Mouse (Mus musculus) adrenal gland, postnatal 14 days (tissue): ENCODE results near the gene Srgap3. TPM values are rescaled to one million over a fixed set of nuclear protein-coding genes. Genes with fewer than 3 reads are reported as not detected.

Experiments used
- DNase-seq: peaks from one replicate; pipeline ENCODE4 v3.0.0; 2021; ENCODE audit warnings: mixed read lengths
- total RNA-seq: library from RNA; stranded (reverse); gene quantifications from 2 replicates; pipeline ENCODE4 v1.2.3, GENCODE M21; 2021

Gene Srgap3
- total RNA-seq, 1 experiment from 2014 or later = 13.0 TPM

GRCm38 (mm10) chr6:112950205-112951110 lies 3.4 kb upstream of the Srgap3 start:
- peak; percentile 23 for DNase-seq

DNA sequence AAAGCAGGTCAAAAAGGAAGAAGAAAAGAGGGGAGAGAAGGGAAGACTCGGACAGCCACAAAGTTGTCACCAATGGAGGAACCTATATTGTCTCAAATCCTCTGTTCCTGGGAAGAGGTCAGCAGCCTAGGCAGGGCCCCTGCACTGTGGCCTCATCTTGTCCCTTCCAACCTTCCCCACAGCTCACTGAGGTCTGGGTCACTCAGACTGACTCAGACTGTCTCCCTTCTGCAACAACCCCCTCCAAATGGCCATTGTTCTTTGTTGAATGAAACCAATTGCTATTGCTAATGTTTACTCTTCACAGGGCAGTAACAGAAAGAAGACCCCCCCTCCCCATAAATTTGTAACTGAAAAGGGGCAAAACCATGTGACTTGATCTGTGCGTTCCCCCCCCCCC lies 2.2 kb upstream of the Srgap3 start:
- DNase-seq = no peak

GRCm38 (mm10) chr6:112948416-112948815 lies 1.4 kb upstream of the Srgap3 start:
- no peak for DNase-seq

DNA sequence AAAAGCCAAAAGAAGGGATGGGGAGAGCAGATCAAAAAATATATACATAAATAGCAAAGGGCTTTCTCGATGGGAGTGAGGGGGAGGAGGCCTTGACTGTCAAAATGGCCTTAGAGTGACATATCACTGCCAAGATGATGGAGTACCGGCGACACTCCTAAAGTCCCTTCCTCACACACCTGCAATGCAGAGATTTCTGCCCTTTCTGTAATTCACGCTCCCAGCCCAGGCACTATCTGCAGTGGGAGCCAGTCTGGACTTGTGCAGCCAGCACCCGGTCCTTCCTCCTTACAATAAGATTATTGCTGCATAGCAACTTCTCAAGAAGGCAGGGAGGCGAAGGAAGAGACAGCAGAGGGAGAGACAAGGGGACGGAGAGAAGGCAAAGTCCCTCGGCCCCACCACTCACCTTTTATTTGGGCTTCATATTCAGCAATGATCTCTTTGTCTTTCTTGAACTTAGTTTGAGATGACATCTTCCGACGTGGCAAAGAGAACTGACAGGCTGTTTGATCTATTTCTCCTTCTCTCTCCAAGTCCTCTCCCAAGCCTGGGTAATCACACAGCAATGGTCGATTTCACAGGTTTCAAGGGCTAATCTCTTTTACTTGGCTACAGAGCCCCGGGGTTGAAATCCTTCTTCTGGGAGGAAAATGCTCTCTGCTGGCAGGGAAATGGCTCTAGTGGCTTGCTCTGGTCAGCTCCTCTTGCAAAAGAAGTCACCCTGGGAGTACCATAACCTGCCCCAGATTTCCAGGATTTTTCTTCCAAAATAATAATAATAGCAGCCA lies 850 bp downstream of the Srgap3 start:
- DNase-seq = peak; percentile 57

DNA sequence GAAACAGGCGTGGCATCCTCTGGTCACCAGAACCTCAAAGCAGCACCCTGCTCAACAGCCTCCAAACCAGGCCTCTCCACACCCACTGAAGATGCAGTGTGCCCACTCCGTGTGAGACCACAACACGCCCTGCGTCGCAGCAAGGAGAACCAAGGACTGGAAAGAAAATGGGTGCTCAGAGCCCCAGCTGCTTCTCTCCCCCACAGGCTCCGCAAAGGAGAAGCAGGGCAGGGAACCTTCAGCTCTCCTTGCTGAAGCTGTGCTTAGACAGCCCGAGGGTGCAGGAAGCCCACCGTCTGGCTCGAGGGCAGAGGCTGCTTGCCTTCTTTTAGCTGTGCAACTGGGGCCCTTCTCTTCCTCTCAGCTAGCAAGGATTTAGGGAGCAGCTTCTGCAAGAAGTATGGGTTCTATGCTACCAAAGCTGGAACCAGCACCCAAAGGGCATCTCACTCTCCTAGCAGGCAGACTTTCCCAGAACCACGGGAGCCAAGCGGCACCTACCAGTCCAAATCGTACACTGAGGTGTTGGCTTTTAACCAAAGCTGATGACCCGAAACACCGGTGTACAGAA lies 1.8 kb downstream of the Srgap3 start:
- DNase-seq = peak; percentile 19

GRCm38 (mm10) chr6:112943596-112944245 lies 3.3 kb downstream of the Srgap3 start:
- DNase-seq = peak; percentile 56

- no peak for DNase-seq
Observed at GRCm38 (mm10) chr6:112939281-112939680, 7.8 kb downstream of the Srgap3 start.

DNA sequence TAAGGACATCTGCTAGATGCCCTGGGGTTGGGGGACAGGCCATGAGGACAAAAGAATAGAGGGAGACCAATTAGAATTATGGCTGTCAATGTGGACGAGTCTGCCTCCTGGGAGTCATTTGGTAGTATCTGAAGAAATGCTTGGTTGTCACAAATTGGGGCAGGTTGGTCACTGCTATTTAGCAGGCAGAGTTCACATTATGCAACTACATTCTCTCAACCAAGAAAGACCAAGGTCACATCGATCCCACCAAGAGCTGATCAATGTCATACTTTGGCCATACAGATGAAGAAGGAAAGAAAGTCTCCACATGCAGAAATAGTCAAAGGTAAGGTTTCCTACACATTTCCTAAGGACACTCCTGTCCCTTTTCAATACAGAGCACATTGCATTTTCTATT lies 9.3 kb downstream of the Srgap3 start:
- DNase-seq = no peak

DNA sequence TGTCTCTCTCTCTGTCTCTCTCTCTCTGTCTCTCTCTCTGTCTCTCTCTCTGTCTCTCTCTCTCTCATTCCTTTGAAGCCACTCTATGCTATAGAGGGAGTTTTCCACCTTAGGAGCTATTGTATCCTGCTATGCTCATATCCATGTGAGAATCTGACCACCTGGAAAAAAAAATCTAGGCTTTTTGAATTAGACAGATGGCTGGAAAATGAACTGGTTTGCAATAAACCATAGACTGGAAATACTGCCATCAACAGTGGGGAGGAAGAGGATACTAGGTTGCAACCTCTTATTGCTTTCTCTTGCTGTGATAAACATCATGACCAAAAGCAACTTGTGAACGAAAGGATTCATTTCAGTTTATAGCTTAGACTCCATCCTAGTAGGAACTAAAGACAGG lies 12.6 kb downstream of the Srgap3 start:
- no peak for DNase-seq

- DNase-seq = no peak
Observed at GRCm38 (mm10) chr6:112932611-112933010, 14.5 kb downstream of the Srgap3 start.

- DNase-seq = no peak
Observed at GRCm38 (mm10) chr6:112930011-112930451, 17.0 kb downstream of the Srgap3 start.

DNA sequence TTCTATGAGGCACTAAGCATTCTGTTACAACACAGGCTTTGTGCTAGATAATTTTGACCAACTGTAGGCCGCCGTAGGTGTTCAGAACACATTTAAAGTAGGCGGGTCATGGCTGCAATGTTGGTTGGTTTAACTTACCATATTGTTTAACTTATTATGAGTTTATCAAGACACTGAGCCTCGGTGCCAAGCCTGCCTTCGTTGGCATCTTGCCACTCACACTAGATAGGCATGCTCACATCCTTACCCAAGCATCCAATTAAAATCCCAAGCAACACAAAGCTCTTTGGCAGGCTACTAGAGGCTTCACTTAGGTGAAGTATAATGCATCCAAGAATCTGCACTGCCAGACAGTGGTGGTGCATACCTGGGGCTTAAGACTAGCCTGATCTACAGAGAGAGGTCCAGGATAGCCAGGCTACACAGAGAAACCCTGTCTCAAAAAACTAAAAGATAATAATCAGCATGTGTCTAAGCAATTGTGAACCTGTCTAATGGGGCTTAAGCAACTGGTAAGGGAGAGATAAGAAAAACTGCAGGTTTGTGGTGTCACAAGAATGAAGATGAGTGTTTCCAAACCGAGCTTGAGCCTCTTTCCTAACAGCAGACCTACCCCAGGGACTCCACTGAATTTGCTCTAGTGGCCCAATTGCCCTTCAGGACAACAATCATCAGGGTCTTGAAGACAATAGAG lies 17.6 kb downstream of the Srgap3 start:
- DNase-seq = no peak

- peak; percentile 57 for DNase-seq
Observed at GRCm38 (mm10) chr6:112928841-112929240, 18.2 kb downstream of the Srgap3 start.

GRCm38 (mm10) chr6:112927341-112927740 lies 19.7 kb downstream of the Srgap3 start:
- no peak for DNase-seq

DNA sequence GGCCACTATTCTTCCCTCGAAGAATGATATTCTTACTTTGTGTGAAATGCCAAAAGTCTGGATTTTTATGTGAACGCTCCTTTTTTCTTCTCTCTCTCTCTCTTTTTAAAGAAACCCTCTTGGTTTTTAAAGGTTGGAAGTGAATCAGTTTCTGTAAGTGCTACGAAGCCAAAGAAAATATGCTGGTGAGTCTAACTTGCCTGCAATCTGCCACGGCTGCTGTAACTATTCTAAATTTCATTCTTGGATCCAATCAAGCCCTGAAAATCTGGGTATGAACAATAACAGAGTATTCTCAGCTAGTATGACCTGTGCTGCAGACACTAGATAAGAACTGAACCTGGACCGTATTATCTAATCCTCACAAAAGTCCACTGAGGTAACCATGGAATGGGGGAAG lies 21.1 kb downstream of the Srgap3 start:
- DNase-seq = no peak

- DNase-seq = peak; percentile 81
Observed at GRCm38 (mm10) chr6:112925234-112925975, 21.7 kb downstream of the Srgap3 start.

DNA sequence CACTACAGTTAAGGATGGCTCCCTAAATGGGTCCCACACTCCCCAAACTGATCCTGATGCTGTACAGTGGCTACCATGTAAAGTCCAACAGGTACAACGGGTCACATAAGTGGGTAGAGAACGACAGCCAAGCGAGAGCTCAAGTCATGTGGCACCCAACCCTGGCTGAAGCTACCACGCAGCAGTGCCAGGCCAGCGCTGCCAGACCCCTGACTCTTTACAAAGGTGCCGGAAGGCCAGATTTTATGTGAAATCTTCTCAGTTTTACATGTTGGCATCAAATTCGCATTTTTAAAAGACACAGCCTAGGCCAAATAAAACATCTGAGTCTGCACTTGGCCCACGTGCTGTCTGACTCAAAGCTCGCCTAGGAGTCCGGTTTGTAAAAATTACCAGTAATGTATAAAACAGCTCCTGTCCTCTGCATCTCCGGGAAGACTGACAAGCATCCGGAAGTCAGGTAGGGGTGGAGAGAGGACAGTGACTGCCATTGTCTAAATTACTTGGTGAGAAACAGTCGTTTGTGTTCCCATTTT lies 22.4 kb downstream of the Srgap3 start:
- peak; percentile 27 for DNase-seq

- DNase-seq = no peak
Observed at GRCm38 (mm10) chr6:112920619-112921195, 26.4 kb downstream of the Srgap3 start.

- peak; percentile 15 for DNase-seq
Observed at GRCm38 (mm10) chr6:112917717-112918116, 29.3 kb downstream of the Srgap3 start.

DNA sequence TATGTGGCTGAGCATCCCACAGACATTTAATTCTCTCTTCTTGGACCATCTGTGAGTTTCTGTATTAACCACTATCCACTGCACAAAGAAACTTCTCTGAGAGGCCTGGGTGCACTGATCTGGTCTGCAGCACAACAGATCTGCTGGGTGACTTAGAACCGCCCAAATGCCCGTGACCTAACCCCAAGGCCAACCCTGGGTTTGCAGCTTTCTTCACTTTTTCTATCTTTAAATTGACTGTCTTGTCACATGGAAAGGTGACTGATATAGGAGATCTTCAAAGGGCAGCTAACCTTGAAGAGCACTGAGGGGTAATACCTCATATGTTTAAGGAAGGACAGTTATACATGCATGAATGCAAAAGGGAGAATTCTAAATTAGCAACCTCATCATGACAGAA lies 30.8 kb downstream of the Srgap3 start:
- no peak for DNase-seq
